In the genomic region with DNA sequence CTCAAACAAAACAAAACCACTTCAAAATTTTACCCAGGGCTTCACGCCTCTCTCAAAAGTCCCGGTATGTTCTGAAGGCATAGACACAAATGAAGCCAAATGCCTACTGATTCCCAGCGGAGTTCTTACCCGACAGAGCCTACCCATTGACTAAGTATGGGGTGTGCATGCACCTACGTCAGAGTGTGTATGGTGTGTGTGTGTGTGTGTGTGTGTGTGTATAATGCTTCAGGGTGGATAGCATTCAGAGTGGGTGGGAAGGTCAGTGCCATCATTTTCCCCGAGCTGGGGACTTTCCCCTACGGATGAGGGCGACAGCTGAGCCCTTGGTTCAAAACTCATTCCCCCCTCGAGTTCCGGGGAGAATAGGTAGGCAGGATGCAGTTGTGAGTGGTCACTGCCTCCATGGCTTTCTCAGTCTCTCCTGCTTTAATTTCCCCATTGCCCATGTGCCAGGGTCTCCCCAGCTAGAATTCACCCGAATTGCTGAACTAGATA, we compare ENCODE assay signal across 9 mouse cellular contexts. TPM values are rescaled to one million over a fixed set of nuclear protein-coding genes. Genes with fewer than 3 reads are reported as not detected.
DNase-seq lines count a peak whose midpoint lies in the region; ATAC-seq and TF ChIP-seq lines count a peak whose summit lies in the region.
"Had no signal": no experiment of that assay in that cellular context is flagged by ENCODE, and none has a peak within 500 bp of the region (broad histone marks: within the 10 kb centered on the region; RNA-seq: fewer than 3 reads in every experiment).

No protein-coding gene starts in this region.

- H3K4me1 ChIP-seq in lung, embryonic 14.5 days (ENCODE audit: insufficient read depth), result peaks cover 16% of the 10 kb centered on the region; the same call in 1 of the 2 replicates
- peaks cover 32% of the 10 kb centered on the region for H3K4me1 ChIP-seq in embryonic facial prominence, embryonic 13.5 days
- peaks cover 25% of the 10 kb centered on the region for H3K4me1 ChIP-seq in intestine, embryonic 16.5 days (ENCODE audit: control insufficient read depth, insufficient read depth, low read length)
- peaks cover 16% of the 10 kb centered on the region for H3K4me1 ChIP-seq in neural tube, embryonic 14.5 days (ENCODE audit: control insufficient read depth, insufficient read depth, low read length)

- 54% methylated on average over 11 of the region's 11 CpGs for WGBS in lung, embryonic 14.5 days
- WGBS in embryonic facial prominence, embryonic 13.5 days, result 58% methylated on average over 11 of the region's 11 CpGs
- WGBS in intestine, embryonic 16.5 days, result 54% methylated on average over 11 of the region's 11 CpGs
- WGBS in neural tube, embryonic 14.5 days, result 64% methylated on average over 11 of the region's 11 CpGs

- H3K4me2 ChIP-seq in lung, embryonic 14.5 days, result peak overlapping the region; percentile 92
- H3K4me2 ChIP-seq in embryonic facial prominence, embryonic 13.5 days, result peak overlapping the region; percentile 75
- peak overlapping the region; percentile 78 for H3K4me2 ChIP-seq in intestine, embryonic 16.5 days (ENCODE audit: low read depth, low read length)
- H3K4me2 ChIP-seq in neural tube, embryonic 14.5 days (ENCODE audit: low read depth, low read length), result no peak overlapping the region

- DNase-seq in lung, embryonic 14.5 days, result no peak
- DNase-seq in lung, adult 18-20 months, result no peak
- no peak for DNase-seq in left cerebral cortex, adult 8-10 months (ENCODE audit: low spot score in 2 of 2)
- no peak for DNase-seq in right cerebral cortex, postnatal 25 days
- no peak for DNase-seq in yolk sac, embryonic 10.5 days (ENCODE audit: low spot score)

- H3K9me3 ChIP-seq in lung, embryonic 14.5 days (ENCODE audit: low read depth, low read length), result no peaks in the 10 kb centered on the region
- no peaks in the 10 kb centered on the region for H3K9me3 ChIP-seq in embryonic facial prominence, embryonic 13.5 days
- H3K9me3 ChIP-seq in intestine, embryonic 16.5 days (ENCODE audit: control insufficient read depth, low read length), result no peaks in the 10 kb centered on the region
- H3K9me3 ChIP-seq in neural tube, embryonic 14.5 days (ENCODE audit: control insufficient read depth, low read length), result no peaks in the 10 kb centered on the region

- peak overlapping the region; percentile 45 for H3K4me3 ChIP-seq in lung, embryonic 14.5 days (ENCODE audit: low read depth, low read length)
- H3K4me3 ChIP-seq in embryonic facial prominence, embryonic 13.5 days, result peak overlapping the region; percentile 49; the same call in 1 of the 2 replicates
- H3K4me3 ChIP-seq in intestine, embryonic 16.5 days (ENCODE audit: low read length), result 0 out of 2 replicates have a peak overlapping the region, but pooled peaks have one; percentile 17
- H3K4me3 ChIP-seq in neural tube, embryonic 14.5 days (ENCODE audit: low read depth, low read length), result no peak overlapping the region

- 0 out of 2 replicates have a peak, but pooled peaks have one; percentile 0 for ATAC-seq in lung, embryonic 14.5 days (ENCODE audit: insufficient read depth)
- ATAC-seq in embryonic facial prominence, embryonic 13.5 days (ENCODE audit: insufficient number of reproducible peaks, insufficient read depth, low FRiP score, low TSS enrichment, low read depth), result no peak
- no peak for ATAC-seq in intestine, embryonic 16.5 days
- ATAC-seq in neural tube, embryonic 14.5 days (ENCODE audit: low read depth), result no peak

- no peaks in the 10 kb centered on the region for H3K36me3 ChIP-seq in lung, embryonic 14.5 days (ENCODE audit: insufficient read depth)
- H3K36me3 ChIP-seq in embryonic facial prominence, embryonic 13.5 days, result no peaks in the 10 kb centered on the region
- no peaks in the 10 kb centered on the region for H3K36me3 ChIP-seq in intestine, embryonic 16.5 days (ENCODE audit: control insufficient read depth, insufficient read depth, low read length)
- H3K36me3 ChIP-seq in neural tube, embryonic 14.5 days (ENCODE audit: control insufficient read depth, insufficient read depth, low read length), result no peaks in the 10 kb centered on the region

- H3K27ac ChIP-seq in lung, embryonic 14.5 days (ENCODE audit: low read depth), result peak overlapping the region; percentile 93
- H3K27ac ChIP-seq in embryonic facial prominence, embryonic 13.5 days, result peak overlapping the region; percentile 94
- H3K27ac ChIP-seq in intestine, embryonic 16.5 days (ENCODE audit: low read length), result peak overlapping the region; percentile 97
- H3K27ac ChIP-seq in neural tube, embryonic 14.5 days (ENCODE audit: low read depth, low read length), result peak overlapping the region; percentile 88; the same call in 1 of the 2 replicates

- no peak overlapping the region for H3K9ac ChIP-seq in lung, embryonic 14.5 days
- no peak overlapping the region for H3K9ac ChIP-seq in embryonic facial prominence, embryonic 13.5 days
- H3K9ac ChIP-seq in intestine, embryonic 16.5 days (ENCODE audit: low read depth, low read length), result peak overlapping the region; percentile 77
- no peak overlapping the region for H3K9ac ChIP-seq in neural tube, embryonic 14.5 days (replicated peaks; ENCODE audit: low read depth, low read length)

- H3K27me3 ChIP-seq in lung, embryonic 14.5 days (ENCODE audit: insufficient read depth, low read length), result no peaks in the 10 kb centered on the region
- H3K27me3 ChIP-seq in embryonic facial prominence, embryonic 13.5 days, result no peaks in the 10 kb centered on the region
- H3K27me3 ChIP-seq in intestine, embryonic 16.5 days (replicated peaks; ENCODE audit: control insufficient read depth, insufficient read depth, low read length), result no peaks in the 10 kb centered on the region
- H3K27me3 ChIP-seq in neural tube, embryonic 14.5 days (ENCODE audit: control insufficient read depth, insufficient read depth, low read length), result no peaks in the 10 kb centered on the region

- TF ChIP-seq CTCF in lung, embryonic 14.5 days (IDR thresholded peaks at IDR 0.05; ENCODE audit: low read depth), result no peak

RNA-seq across cellular contexts. Expression of gene Scd2, which starts 44.6 kb away (rescaled TPM):
- polyA plus RNA-seq in lung, embryonic 14.5 days (2014; fragmentation: Nextera tagmentation; extraction: Ambion mirVana), result 248 and 257 TPM in 2 replicates
- 211 and 213 TPM in 2 replicates for polyA plus RNA-seq in embryonic facial prominence, embryonic 13.5 days (2015; fragmentation: Nextera tagmentation; extraction: Ambion mirVana)
- 452 and 553 TPM in 2 replicates for polyA plus RNA-seq in intestine, embryonic 16.5 days (2015; fragmentation: Nextera tagmentation; extraction: Ambion mirVana)
- 293 and 373 TPM in 2 replicates for polyA plus RNA-seq in neural tube, embryonic 14.5 days (2014; fragmentation: Nextera tagmentation; extraction: Ambion mirVana)
- 100 to 1,000 TPM; 702 to 768 (median 723) TPM for total RNA-seq in left cerebral cortex, adult 8-10 months (2022)

RNA-seq across cellular contexts. Expression of gene Scd3, which starts 45.8 kb away (rescaled TPM):
- polyA plus RNA-seq in lung, embryonic 14.5 days (2014; fragmentation: Nextera tagmentation; extraction: Ambion mirVana), result 0.20 TPM in 2 replicates
- 0.22 TPM in 1 of 2 replicates, not detected in the other for polyA plus RNA-seq in embryonic facial prominence, embryonic 13.5 days (2015; fragmentation: Nextera tagmentation; extraction: Ambion mirVana)
- polyA plus RNA-seq in intestine, embryonic 16.5 days (2015; fragmentation: Nextera tagmentation; extraction: Ambion mirVana), result 0.12 and 0.27 TPM in 2 replicates
- 4.0 and 4.3 TPM in 2 replicates for polyA plus RNA-seq in neural tube, embryonic 14.5 days (2014; fragmentation: Nextera tagmentation; extraction: Ambion mirVana)
- total RNA-seq in left cerebral cortex, adult 8-10 months (2022), result 1 to 10 TPM; 2.9 to 3.8 (median 3.1) TPM
- polyA plus RNA-seq: adrenal gland, adult 2 months had no signal

RNA-seq across cellular contexts. Expression of gene Pkd2l1, which starts 56.7 kb away (rescaled TPM):
- polyA plus RNA-seq in lung, embryonic 14.5 days (2014; fragmentation: Nextera tagmentation; extraction: Ambion mirVana), result not detected in 2 replicates
- not detected in 2 replicates for polyA plus RNA-seq in embryonic facial prominence, embryonic 13.5 days (2015; fragmentation: Nextera tagmentation; extraction: Ambion mirVana)
- polyA plus RNA-seq in intestine, embryonic 16.5 days (2015; fragmentation: Nextera tagmentation; extraction: Ambion mirVana), result 0.04 TPM in 1 of 2 replicates, not detected in the other
- polyA plus RNA-seq in neural tube, embryonic 14.5 days (2014; fragmentation: Nextera tagmentation; extraction: Ambion mirVana), result 3.0 and 4.0 TPM in 2 replicates
- total RNA-seq in left cerebral cortex, adult 8-10 months (2022), result under 1 TPM; 0.17 to 0.59 (median 0.44) TPM
- total RNA-seq: adrenal gland, adult 2 months had no signal
- polyA plus RNA-seq: adrenal gland, adult 2 months had no signal
